Mouse (Mus musculus) midbrain, embryonic 15.5 days (tissue): ENCODE data around the gene Krt81. TPM values are rescaled to one million over a fixed set of nuclear protein-coding genes. Genes with fewer than 3 reads are reported as not detected.

ENCODE experiments used
- polyA plus RNA-seq: library from polyadenylated mRNA; unstranded; fragments of >200 nt; fragmentation: Nextera tagmentation; extraction: Ambion mirVana; gene quantifications from 2 replicates; pipeline ENCODE4 v1.2.1, GENCODE M21; 2015

Krt81 gene
- polyA plus RNA-seq, 1 experiment from 2014 or later: 0.12 TPM

Other genes with a start within 250 kb of the Krt81 start
- gene Grasp, start 239.6 kb downstream of the Krt81 start, polyA plus RNA-seq: 1.3 and 1.9 TPM in 2 replicates
- 4.2 and 4.9 TPM in 2 replicates for gene Nr4a1, start 209.5 kb downstream of the Krt81 start, polyA plus RNA-seq
- gene Atg101, start 179.5 kb downstream of the Krt81 start, polyA plus RNA-seq: 83.9 and 84.3 TPM in 2 replicates
- gene 6030408B16Rik, start 170.5 kb downstream of the Krt81 start, polyA plus RNA-seq: 0.28 and 0.45 TPM in 2 replicates
- 0.09 and 0.23 TPM in 2 replicates for gene Krt80, start 93.6 kb downstream of the Krt81 start, polyA plus RNA-seq
- gene Krt7, start 52.7 kb downstream of the Krt81 start, polyA plus RNA-seq: 0.52 and 0.62 TPM in 2 replicates
- gene Krt87, start 24.9 kb downstream of the Krt81 start, polyA plus RNA-seq: 0.40 and 0.83 TPM in 2 replicates
- not detected in 2 replicates for gene Krt88, start 16.0 kb downstream of the Krt81 start, polyA plus RNA-seq
- 0.17 TPM in 1 of 2 replicates, not detected in the other for gene Krt86, start 9.7 kb upstream of the Krt81 start, polyA plus RNA-seq
- gene Krt83, start 27.8 kb upstream of the Krt81 start, polyA plus RNA-seq: not detected in 2 replicates
- gene Gm49425, start 53.5 kb upstream of the Krt81 start, polyA plus RNA-seq: not detected in 2 replicates
- gene Krt84, start 69.1 kb upstream of the Krt81 start, polyA plus RNA-seq: not detected in 2 replicates
- gene Krt82, start 86.9 kb upstream of the Krt81 start, polyA plus RNA-seq: not detected in 2 replicates
- 0.10 TPM in 1 of 2 replicates, not detected in the other for gene Krt90, start 99.2 kb upstream of the Krt81 start, polyA plus RNA-seq
- 0.08 and 0.17 TPM in 2 replicates for gene Krt75, start 110.2 kb upstream of the Krt81 start, polyA plus RNA-seq
- gene Gm5414, start 164.4 kb upstream of the Krt81 start, polyA plus RNA-seq: not detected in 2 replicates
- gene Gm5478, start 183.6 kb upstream of the Krt81 start, polyA plus RNA-seq: not detected in 2 replicates
- not detected in 2 replicates for gene Krt6b, start 216.5 kb upstream of the Krt81 start, polyA plus RNA-seq
- gene Krt6a, start 230.6 kb upstream of the Krt81 start, polyA plus RNA-seq: 0.17 TPM in 1 of 2 replicates, not detected in the other
- gene Krt5, start 249.1 kb upstream of the Krt81 start, polyA plus RNA-seq: 0.10 and 5.8 TPM in 2 replicates